Comparison of ENCODE assay signal across 8 mouse cellular contexts in genomic region chr7:29859532-29860517, GRCm38 (mm10). TPM values are rescaled to one million over a fixed set of nuclear protein-coding genes. Genes with fewer than 3 reads are reported as not detected.
DNase-seq lines count a peak whose midpoint lies in the region; ATAC-seq and TF ChIP-seq lines count a peak whose summit lies in the region.

Gene Zfp420 (plus strand): TSS chr7:29859979.

- no peaks in the 10 kb centered on the region for H3K4me1 ChIP-seq in ES-Bruce4 (ENCODE audit: control insufficient read depth, insufficient read depth, low read length)
- H3K4me1 ChIP-seq in forebrain, embryonic 15.5 days: peaks cover 11% of the 10 kb centered on the region
- H3K4me1 ChIP-seq in lung, adult 2 months (ENCODE audit: control insufficient read depth, insufficient read depth, low read length): peaks cover 2% of the 10 kb centered on the region; the same call in 1 of the 2 replicates

- ATAC-seq in cerebellum, adult (ENCODE audit: insufficient number of reproducible peaks, low FRiP score, low TSS enrichment): peak; percentile 99
- ATAC-seq in forebrain, embryonic 15.5 days (replicated peaks): peak; percentile 99
- peak; percentile 92 for ATAC-seq in neutrophil, adult 5-6 weeks (ENCODE audit: extremely low read depth, insufficient number of reproducible peaks, low FRiP score, poor library complexity, severe bottlenecking)

- DNase-seq in heart, postnatal 25 days (ENCODE audit: low spot score): peak; percentile 80
- DNase-seq in layer of hippocampus, adult 18-20 months (ENCODE audit: low spot score in 2 of 2): peak; percentile 93 to 95
- DNase-seq in lung, adult 2 months: peak; percentile 78
- DNase-seq in thymus, adult 18-20 months: peak; percentile 79 to 88

- 4% methylated on average over 32 of the region's 32 CpGs for WGBS in forebrain, embryonic 15.5 days
- 3% methylated on average over 32 of the region's 32 CpGs for WGBS in lung, adult 2 months

- no peak for TF ChIP-seq CTCF in ES-Bruce4 (IDR thresholded peaks at IDR 0.05; ENCODE audit: low read depth, low read length)
- no peak for TF ChIP-seq CTCF in lung, adult 2 months (IDR thresholded peaks at IDR 0.05; ENCODE audit: insufficient read depth, low read length)

- peak; percentile 58 for TF ChIP-seq POLR2A in ES-Bruce4 (IDR thresholded peaks at IDR 0.05; ENCODE audit: insufficient read depth, low read length)
- peak; percentile 65; the same call in 1 of the 2 replicates for TF ChIP-seq POLR2A in lung, adult 2 months (IDR thresholded peaks at IDR 0.05; ENCODE audit: borderline replicate concordance, extremely low read depth, low read depth, low read length)

- no peaks in the 10 kb centered on the region for H3K27me3 ChIP-seq in ES-Bruce4 (ENCODE audit: control insufficient read depth, insufficient read depth, low read length, poor library complexity, severe bottlenecking)
- H3K27me3 ChIP-seq in forebrain, embryonic 15.5 days: no peaks in the 10 kb centered on the region

- H3K27ac ChIP-seq in ES-Bruce4 (ENCODE audit: insufficient read depth, low read length): no peak within 1 kb of the TSS
- peak within 1 kb of the TSS; percentile 79 for H3K27ac ChIP-seq in forebrain, embryonic 15.5 days (replicated peaks)

- H3K4me3 ChIP-seq in ES-Bruce4 (ENCODE audit: low read depth, low read length): peak within 1 kb of the TSS; percentile 77
- H3K4me3 ChIP-seq in forebrain, embryonic 15.5 days: peak within 1 kb of the TSS; percentile 59
- peak within 1 kb of the TSS; percentile 93 for H3K4me3 ChIP-seq in lung, adult 2 months (replicated peaks; ENCODE audit: extremely low read depth, low read depth, low read length)

- peak within 1 kb of the TSS; percentile 9 for H3K9ac ChIP-seq in ES-Bruce4 (ENCODE audit: low read depth, poor library complexity, severe bottlenecking)
- H3K9ac ChIP-seq in forebrain, embryonic 15.5 days (replicated peaks): peak within 1 kb of the TSS; percentile 72

- H3K4me2 ChIP-seq in forebrain, embryonic 15.5 days (replicated peaks): peak within 1 kb of the TSS; percentile 77

- intact Hi-C loops in heart, postnatal 25 days (cut with DNase I): loop anchor here (5.0 kb wide), 2 partner anchors 42 to 88 kb away; no protein-coding TSS in a partner anchor

- H3K36me3 ChIP-seq in ES-Bruce4 (ENCODE audit: control insufficient read depth, insufficient read depth, low read length, poor library complexity, severe bottlenecking): no peaks in the 10 kb centered on the region
- no peaks in the 10 kb centered on the region; the same call in 1 of the 2 replicates for H3K36me3 ChIP-seq in forebrain, embryonic 15.5 days

- TF ChIP-seq EP300 in ES-Bruce4 (IDR thresholded peaks at IDR 0.05; ENCODE audit: insufficient read depth, low read depth, low read length): no peak

- H3K9me3 ChIP-seq in ES-Bruce4 (replicated peaks; ENCODE audit: control insufficient read depth, insufficient read depth, low read length, poor library complexity, severe bottlenecking): no peaks in the 10 kb centered on the region
- H3K9me3 ChIP-seq in forebrain, embryonic 15.5 days: no peaks in the 10 kb centered on the region

RNA-seq across cellular contexts. Expression of gene Zfp420, which starts in this region (rescaled TPM):
- 11.4 and 13.4 TPM in 2 replicates for polyA plus RNA-seq in ES-Bruce4 (2011; ENCODE audit: insufficient read depth, insufficient read length, low read depth, missing spikeins)
- polyA plus RNA-seq in forebrain, embryonic 15.5 days (2015; fragmentation: Nextera tagmentation; extraction: Ambion mirVana): 19.0 and 19.3 TPM in 2 replicates
- total RNA-seq in heart, postnatal 25 days (2021): 1 to 10 TPM; 3.0 to 3.5 TPM
- total RNA-seq in layer of hippocampus, adult 18-20 months (2021): 10 to 100 TPM; 17.4 to 21.0 TPM
- polyA plus RNA-seq in lung, adult 2 months (2012; rRNA removed): 1.1 and 1.8 TPM in 2 replicates
- total RNA-seq in neutrophil, adult 5-6 weeks (2017): 7.8 and 10.4 TPM in 2 replicates
